Mouse (Mus musculus): ENCODE measurements around the gene Zfp706.

The Zfp706 gene

DNA sequence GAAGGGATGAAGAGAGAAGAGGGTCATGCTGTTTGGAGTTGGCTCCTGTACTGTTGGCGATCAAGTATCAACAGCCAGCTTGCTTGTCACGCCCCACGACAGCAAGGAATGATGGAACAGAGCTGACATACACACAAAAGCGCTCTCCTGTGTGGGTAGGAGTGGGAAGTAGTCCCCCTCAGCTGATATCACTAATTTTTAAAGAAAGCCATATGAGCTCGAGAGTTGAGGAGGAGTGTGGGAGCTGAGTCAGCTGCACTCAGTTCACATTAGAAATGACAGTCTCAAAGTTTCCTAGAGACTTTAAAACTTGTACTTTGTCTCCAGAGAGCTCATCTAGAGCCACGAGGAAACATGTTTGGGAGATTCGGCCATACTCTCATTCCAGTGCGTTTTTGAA is 29.8 kb downstream of the Zfp706 start:
- no peak for DNase-seq (ENCODE audit: low spot score)

DNA sequence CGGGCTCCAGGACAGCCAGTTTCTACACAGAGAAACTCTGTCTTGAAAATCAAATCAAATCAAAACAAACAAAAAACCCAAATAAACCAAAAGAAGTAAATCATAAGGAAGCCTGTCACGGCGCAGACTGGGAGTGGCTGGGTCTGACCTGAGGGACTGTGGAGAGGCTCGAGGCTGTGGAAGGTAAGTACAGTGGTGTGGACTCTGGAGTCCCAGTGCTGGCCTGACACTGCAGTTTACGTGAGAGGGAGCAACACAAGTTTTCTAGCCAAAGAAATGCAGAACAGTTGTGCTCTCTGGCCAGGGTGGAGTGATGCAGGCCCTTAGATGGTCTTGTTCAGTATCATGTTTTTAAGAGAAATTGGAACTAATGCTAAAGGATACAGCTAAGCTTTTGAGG is 31.9 kb downstream of the Zfp706 start:
- DNase-seq (ENCODE audit: low spot score) = no peak

DNA sequence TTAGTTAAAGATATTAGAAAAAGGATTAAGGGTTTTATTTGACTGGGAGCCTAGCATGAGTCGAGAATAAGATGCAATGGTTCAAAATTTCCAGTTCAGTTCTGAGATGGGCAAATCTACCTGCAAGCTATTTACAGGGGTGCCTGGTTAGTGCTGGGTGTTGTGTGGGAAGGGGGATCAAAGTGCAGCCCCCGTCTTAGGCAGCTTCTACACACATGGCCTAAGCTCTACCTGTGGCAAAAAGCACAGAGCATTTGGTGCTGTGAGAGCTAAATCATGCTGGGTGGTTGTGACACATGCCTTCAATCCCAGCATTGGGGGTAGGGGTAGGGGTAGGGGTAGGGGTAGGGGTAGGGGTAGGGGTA is 32.3 kb downstream of the Zfp706 start:
- no peak for DNase-seq (ENCODE audit: low spot score)

DNA sequence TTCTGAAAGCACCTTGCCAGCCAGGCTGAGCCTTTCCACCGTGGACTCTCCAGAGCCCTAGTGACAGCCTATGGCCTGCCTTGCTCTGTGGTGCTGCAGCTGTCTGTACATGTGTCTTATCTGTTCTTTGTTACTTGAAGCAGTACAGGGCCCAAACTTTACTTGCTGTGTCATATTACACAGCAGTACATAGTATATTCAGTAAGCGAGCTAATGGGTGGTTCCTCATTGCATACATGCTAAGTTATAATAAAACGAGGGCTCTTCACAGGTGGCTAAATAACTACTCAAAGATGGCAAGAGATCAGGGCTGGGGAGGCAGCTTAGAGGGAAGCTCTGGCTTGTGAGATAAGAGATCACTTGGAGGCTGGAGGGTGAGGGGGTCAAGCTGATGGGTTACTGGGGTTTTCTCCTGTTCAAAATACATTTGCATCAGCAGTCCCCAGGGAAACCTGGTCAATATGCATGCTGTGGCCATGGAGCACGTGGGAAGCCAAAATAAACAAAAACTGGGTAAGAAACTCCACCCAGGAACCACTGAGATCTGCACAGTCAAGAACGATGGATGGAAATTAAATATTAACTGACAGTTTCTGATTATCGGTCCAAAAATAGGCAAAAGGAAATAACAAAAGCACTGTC is 32.8 kb downstream of the Zfp706 start:
- DNase-seq (ENCODE audit: low spot score) = no peak

DNA sequence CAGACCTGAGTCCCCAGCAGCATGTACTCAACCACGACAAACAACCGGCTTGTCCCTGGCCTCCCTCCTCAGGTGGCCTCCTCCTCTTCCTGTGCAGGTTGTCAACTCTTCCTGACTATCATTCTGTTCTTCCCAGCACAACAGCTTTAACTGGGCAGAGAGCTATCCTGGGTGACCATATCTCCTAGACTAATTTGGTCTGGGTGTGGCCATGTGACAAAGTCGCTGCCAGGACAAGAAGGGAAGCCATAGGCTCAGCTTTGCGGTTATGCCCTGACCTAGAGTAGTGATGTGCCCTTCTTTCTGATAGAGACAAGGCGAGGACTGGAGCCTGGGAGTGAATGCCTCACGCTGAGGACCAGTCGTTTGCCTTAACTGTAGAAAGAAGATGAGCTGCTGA is 33.9 kb downstream of the Zfp706 start:
- no peak for DNase-seq (ENCODE audit: low spot score)

DNA sequence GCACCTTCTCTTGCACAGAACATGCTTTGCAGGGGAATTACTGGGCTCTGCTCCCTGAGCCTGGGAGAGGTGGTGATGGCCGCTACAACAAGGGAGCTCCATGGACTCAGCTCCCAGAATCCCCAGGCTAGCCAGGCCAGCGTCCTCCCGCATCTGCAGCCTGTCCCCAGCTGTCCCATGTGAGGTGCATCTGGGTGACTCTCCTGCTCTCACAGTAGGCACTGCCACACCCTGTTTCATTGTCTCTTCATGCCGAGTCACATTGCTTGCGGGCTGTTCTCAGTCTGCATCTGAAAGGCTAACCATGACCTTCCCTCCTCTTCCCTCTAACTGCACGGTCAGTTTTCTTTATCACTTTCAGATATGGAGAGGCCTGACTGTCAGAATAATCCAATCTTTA is 34.3 kb downstream of the Zfp706 start:
- DNase-seq (ENCODE audit: low spot score) = no peak

DNA sequence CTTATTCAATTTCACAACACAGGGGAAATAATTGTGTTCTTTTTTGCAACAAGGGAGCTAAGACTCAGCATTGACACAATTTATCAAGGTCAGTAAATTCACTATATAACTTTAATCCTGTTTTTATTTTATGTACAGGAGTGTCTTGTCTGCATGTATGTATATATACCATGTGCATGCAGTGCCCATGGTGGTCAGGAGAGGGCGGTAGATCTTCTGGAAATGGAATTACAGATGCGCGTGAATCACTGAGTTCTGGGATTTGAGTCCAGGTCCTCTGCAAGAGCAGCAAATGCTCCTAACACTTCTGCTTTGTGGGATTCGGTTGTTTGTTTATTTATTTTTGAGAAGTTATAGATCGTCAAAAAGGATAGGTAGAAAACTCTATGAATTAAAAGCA is 37.8 kb downstream of the Zfp706 start:
- DNase-seq (ENCODE audit: low spot score) = no peak

DNA sequence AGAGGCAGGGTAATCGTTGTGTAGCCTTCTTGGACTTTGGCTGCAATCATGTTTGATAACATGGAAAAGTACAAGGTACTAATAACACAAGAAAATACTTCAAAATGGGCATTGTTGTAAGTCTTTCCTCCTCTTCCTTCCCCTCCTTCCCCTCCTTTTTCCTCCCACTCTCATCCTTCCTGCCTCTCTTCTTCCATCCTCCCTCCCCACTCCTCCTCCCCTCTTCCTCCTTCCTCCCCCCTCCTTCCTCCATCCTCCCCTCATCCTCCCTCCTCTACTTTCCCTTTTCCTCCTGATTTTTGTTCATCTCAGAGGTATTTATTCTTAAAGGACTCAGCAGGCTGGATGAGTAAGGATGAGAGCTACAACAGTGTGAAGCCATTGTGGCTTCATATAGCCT is 39.3 kb downstream of the Zfp706 start:
- DNase-seq (ENCODE audit: low spot score) = no peak

DNA sequence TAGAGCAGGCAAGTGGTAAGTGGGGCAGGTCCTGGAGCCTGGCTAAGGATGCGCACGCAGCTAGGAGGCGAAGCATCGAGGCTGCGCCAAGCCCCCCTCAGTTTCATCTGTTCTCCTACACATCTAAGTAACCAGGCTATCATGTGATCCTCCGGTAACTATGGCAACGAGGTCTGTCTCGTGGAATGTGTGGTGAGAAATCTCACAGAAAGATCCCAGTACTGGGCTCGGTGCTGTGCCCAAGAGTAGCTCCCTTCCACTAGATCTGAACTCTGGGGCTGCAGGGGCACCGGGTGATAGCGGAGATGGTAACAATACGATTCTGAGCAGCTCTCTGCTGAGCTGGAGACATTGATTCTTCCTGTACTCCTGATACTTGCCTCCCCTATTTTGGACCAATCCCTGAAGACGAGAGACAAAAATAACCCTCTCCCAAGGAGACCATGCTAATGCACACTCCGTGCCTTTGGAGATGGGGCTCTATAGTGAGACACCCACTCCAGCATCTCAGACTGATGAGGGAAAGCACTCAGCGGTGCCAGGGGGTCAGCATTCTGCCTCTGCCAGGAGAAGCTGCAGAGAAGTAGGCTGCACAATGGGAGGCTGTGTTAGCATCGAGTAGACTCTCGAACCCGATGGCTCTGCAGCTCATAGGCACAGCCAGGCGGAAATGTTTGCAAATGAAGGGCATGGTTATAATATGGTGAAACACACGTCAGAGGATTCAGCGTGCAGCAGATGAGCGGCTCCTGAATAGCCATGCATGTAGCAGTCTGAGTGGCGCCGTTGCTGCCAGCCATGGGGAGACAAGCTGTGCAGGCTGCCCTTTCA is 40.0 kb downstream of the Zfp706 start:
- DNase-seq (ENCODE audit: low spot score) = peak; percentile 93

DNA sequence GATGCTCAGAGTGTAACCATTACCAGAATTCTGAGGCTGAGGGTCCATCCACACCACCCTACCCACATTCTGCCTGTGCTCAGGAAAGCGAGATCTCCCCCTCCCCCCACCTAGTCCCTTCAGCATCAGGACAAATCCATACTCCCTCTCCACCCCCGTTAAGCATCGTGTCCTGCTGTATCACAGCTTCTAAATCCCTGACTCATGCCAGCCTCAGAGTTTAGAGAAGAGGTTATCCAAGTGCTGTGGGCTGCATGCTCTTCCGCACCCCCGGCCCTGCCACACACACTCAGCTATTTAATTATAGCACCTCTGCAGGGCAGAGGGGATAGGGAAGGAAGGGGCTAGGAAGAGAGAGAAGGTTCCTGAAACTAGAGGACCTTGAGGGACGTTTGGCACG is 40.6 kb downstream of the Zfp706 start:
- DNase-seq (ENCODE audit: low spot score) = no peak

DNA sequence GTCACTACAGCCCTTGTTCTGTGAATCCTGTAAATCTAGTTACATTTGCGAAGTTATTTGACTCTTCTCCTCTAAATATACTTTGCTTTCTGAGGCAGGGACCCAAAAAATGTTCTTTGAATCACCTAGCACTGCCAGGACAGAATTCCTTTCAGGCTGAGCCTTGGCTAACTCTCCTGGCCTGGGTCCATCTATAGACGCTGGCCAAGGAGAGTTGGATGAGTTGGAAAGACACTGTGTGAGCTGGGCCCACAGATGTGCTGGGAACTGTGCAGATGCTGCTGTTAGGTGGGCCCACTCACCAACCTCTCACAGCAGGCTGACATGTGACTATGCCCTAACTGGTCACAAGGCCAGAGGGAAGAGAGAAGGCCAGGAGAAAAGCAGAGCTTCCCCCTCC is 41.1 kb downstream of the Zfp706 start:
- DNase-seq (ENCODE audit: low spot score) = no peak

DNA sequence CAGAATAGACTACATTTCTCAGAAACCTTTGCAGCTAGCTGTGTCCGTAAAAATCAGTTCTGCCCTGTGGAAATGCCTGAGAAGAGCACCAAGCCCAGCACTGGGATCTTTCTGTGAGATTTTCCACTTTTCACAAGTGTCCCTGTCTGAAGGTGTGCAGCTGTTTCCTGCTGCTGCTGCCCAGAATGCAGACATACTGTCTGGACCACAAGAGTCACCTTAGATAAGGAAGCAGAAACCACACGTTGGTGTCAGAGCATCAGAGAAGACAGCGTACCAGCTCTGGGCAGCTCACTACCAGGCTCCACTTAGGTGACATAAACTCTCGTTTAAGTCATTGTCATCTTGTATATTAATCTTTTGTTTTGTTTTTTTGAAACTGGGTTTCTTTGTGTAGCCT is 41.8 kb downstream of the Zfp706 start:
- DNase-seq (ENCODE audit: low spot score) = no peak

DNA sequence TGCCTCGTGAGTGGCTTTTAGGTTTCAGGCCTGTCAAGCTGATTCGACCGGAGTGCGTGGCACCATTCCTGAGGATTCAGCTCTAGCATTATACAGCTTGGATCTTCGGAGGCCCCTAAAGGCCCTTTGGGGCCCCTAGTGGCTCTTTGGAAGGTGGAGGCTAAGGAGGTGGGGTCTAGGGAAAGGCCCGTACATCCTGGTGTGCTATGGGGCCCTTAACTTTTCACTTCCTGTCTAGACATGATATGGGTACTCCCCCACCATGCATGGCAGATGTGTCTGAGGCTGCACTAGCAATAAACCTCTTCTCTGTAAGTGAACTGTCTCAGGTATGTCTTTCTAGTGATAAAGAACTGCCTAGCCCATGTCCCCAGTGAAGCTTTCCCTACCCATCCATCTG is 44.6 kb downstream of the Zfp706 start:
- no peak for DNase-seq (ENCODE audit: low spot score)

DNA sequence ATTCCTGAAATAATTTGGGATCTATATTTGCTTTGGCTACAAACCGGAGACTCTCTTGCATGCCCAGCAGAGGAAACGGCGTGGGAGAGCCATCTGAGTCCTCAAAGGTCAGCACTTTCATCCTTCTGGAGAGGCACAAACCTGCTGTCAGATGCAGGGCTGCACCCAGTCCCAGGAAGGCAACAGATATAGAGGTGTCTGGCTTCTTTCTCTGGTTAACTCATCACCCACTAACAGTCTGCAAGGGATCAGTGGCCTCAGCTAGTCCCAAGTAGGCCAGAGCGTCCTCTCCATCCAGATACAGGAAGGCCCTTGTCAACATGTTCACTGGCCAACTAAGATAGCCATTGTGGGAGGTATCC is 46.7 kb downstream of the Zfp706 start:
- no peak for DNase-seq (ENCODE audit: low spot score)

DNA sequence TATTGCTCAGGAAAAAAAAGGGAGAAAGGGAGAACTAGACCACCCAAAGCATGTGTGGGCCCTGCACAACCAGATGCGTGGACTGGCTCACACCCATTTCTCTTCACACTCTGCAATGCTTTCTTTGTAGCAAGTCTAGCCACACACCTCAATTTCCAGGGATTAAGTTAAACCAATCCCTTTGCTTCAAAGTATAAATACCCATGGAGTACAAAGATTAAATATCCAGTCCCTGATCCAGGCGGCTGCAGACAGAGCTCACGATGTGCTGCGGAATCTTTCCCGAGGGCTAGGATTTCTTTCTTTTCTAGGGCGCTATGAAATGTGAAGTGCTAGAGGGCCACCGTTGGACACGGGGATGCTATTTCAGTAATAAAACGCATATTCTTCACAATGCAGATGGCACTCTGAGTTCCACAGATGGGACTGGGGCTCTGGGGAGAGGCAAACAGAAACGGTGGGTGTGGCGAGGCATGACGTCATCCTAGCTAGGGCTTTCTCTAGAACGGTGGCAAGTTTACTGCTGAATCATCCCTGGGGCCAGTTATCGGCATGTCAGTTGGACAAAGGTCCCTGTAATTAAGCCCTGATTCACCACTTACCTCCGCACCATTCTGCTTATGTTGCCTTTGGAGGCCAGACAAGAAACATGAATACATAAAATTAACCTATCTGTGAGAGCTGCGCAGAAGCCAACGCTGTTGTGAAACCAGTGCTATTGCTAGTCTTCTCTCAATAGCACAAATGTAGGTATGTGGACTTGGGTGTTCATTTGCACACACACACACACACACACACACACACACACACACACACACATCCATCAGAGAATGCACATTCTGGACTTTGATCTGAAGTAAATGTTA is 47.3 kb downstream of the Zfp706 start:
- DNase-seq (ENCODE audit: low spot score) = peak; percentile 76

DNA sequence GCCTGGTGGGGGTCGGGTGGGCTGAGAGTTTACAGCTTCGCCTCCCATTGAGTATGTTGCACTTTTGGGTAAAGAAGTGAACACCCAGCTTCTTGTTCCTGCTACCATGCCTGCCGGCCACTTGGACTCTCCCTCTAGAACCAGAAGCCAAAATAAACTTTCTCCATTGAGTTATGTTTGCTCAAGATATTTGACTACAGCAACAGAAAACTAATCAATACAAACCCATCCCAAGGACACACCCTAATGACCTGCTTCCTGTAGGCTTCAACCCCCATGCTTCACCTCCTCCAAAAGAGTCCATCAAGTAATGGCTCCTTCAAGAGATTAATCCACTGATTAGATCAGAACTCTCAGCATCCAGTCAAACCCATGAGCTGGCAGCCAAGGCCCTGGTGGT is 51.4 kb downstream of the Zfp706 start:
- DNase-seq (ENCODE audit: low spot score) = no peak

DNA sequence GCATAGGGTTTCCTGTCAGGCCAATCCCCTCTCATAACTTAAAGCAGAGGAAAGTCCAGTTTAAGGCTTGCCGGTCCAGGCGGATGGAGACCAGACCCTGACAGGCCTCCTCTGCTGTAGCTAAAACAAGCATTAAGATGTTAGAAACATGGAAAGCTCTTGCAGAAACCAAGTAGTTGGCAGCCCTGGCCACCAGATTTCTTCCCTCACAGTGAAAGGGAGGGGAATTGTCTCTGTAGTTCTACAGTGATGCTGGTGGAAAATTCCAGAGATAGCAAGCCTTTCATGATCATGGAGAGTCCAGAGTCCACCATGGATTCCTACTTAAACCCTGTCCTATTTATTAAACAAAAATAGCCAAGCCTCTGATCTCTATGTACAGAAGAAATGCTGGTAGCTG is 57.3 kb downstream of the Zfp706 start:
- DNase-seq (ENCODE audit: low spot score) = no peak

DNA sequence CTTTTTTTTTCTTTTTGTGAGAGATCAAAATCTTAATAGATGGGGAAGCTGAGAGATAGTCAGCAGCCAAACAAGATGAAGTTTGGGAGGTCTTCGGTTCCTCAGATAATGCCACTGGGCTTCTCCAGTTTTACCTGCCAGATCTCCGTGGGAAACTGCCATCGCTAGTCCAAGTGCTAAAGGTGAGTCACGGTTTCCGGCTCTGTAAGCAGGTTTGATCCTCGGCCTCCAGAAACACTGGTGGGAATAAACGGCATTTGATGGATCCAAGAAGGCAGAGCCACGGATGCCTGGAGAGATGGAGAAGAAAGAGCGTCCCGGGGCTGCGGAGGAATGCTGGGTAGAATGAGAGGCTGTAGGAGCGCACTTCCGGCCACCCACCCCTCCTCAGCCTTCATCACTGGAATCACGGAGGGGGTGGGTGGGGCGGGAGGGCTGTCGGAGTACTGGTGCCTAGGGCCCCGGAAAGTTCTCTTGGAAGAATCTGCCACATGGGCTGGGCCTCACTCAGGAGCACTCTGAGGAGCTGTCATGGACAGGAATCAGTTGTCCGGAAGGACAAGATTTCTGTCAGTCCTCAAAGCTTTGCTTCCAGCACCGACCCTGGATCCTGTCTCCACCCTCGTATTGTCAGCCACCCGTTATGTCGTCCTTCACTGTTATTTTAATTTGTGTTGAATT is 58.6 kb downstream of the Zfp706 start:
- no peak for DNase-seq (ENCODE audit: low spot score)
